Mouse (Mus musculus): Measurements from ENCODE around the gene Trpm6. TPM values are rescaled to one million over a fixed set of nuclear protein-coding genes. Genes with fewer than 3 reads are reported as not detected.

The Trpm6 gene
- polyA plus RNA-seq, 1 experiment from 2014 or later, result 1.4 TPM

DNA sequence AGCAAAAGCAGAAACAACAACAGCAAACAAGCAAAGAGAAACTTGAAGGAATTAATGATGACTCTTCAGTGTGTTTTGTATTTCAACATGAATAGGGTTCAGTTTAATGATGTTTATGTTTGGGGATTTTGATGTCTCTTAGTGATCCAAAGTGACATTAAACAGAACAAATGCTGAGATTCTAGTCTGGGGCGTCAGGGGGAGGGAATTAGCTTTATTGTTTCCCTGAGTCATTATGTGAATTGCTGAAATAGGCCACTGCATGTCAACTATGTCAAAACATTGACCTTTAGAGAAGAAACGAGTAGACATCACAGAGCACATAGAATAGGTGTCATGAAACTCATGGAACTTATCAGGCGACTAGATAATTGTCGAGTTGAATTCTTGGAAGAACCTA is 129.5 kb downstream of the Trpm6 start:
- no peaks in the 10 kb centered on the region for H3K27me3 ChIP-seq (ENCODE audit: insufficient read depth, low read length)
- H3K4me3 ChIP-seq (replicated peaks; ENCODE audit: low read depth, low read length), result no peak overlapping the region
- DNase-seq (ENCODE audit: low spot score), result no peak
- no peak overlapping the region for H3K4me2 ChIP-seq (ENCODE audit: low read length)
- 66% methylated on average over 4 of the region's 4 CpGs for WGBS
- ATAC-seq (replicated peaks; ENCODE audit: low FRiP score, low read depth), result no peak
- TF ChIP-seq CTCF (IDR thresholded peaks at IDR 0.05; ENCODE audit: low read depth), result no peak
- H3K36me3 ChIP-seq (ENCODE audit: insufficient read depth, low read length), result no peaks in the 10 kb centered on the region
- H3K4me1 ChIP-seq (replicated peaks; ENCODE audit: insufficient read depth, low read length), result no peaks in the 10 kb centered on the region
- H3K9ac ChIP-seq (ENCODE audit: low read depth, low read length), result no peak overlapping the region
- H3K27ac ChIP-seq, result no peak overlapping the region
- H3K9me3 ChIP-seq (replicated peaks; ENCODE audit: low read length), result no peaks in the 10 kb centered on the region

DNA sequence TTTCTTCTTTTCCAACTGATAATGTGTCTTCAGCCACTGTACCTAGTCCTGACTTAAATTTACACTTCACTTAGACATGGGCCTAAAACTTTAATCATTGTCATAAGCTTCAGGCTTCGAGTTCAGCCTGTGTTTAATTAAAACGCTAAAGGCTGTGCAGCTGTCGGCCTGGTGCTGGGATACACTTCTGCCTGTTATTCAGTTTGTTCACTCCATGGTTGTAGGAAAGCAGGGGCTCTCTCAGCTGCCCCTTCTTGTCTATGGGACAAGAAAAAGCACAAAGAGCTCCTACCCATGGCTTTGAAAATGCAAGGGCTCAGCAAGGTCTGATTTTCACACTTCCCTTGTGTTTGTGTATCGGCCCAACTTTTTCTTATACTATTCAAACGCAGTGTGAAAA is 131.4 kb downstream of the Trpm6 start:
- no peak for ATAC-seq (replicated peaks; ENCODE audit: low FRiP score, low read depth)
- Histone ChIP-seq H3K27me3 (ENCODE audit: insufficient read depth, low read length) (no peaks in the 10 kb centered on the region), H3K9me3 (replicated peaks; ENCODE audit: low read length) (no peaks in the 10 kb centered on the region), H3K4me2 (ENCODE audit: low read length) (no peak overlapping the region), H3K9ac (ENCODE audit: low read depth, low read length) (no peak overlapping the region), H3K4me1 (replicated peaks; ENCODE audit: insufficient read depth, low read length) (no peaks in the 10 kb centered on the region), H3K27ac (no peak overlapping the region), H3K4me3 (replicated peaks; ENCODE audit: low read depth, low read length) (no peak overlapping the region), H3K36me3 (ENCODE audit: insufficient read depth, low read length) (no peaks in the 10 kb centered on the region)
- DNase-seq (ENCODE audit: low spot score), result no peak
- TF ChIP-seq CTCF (IDR thresholded peaks at IDR 0.05; ENCODE audit: low read depth), result no peak
- 74% methylated on average over 5 of the region's 5 CpGs for WGBS

DNA sequence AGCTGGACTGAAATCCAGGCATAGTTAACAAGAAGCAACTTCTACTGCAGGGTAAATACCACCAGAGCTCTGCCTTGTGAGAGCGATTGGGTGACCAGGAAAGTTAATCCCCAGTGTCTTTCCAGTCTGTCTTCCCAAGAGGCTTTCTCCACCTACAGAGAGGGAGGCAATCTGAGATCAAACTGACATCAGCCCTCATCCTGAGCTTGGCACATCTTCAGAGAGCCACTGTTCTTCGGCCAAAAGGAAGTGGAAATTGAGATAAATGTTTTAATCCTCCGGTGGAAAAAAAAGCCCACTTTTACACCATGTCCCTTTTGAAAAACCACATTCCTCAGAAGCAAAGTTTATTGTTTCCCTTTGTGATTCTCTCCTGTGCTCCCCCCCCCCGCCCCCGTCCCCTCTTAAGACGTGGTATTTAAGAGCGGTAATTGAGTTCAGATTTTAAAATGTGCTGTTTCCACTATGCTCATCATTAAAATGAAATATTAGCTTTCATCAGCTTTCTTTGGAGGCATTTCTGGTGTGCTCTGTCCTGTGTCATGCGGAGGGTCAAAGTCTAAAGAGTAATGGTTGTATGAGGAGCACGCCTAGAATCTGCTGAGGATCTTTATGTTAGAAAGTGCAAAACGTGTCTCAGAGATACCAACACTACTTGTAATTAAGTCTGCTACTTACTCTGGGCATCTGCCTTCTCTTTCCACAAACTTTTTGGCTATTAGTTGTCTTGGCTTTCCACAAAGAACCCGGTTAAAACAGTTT is 138.0 kb downstream of the Trpm6 start:
- WGBS, result 37% methylated on average over 11 of the region's 11 CpGs
- Histone ChIP-seq H3K4me1 (replicated peaks; ENCODE audit: insufficient read depth, low read length) (no peaks in the 10 kb centered on the region), H3K27ac (no peak overlapping the region), H3K4me3 (replicated peaks; ENCODE audit: low read depth, low read length) (no peak overlapping the region), H3K9me3 (replicated peaks; ENCODE audit: low read length) (no peaks in the 10 kb centered on the region), H3K4me2 (ENCODE audit: low read length) (no peak overlapping the region), H3K27me3 (ENCODE audit: insufficient read depth, low read length) (no peaks in the 10 kb centered on the region), H3K36me3 (ENCODE audit: insufficient read depth, low read length) (no peaks in the 10 kb centered on the region), H3K9ac (ENCODE audit: low read depth, low read length) (no peak overlapping the region)
- no peak for TF ChIP-seq CTCF (IDR thresholded peaks at IDR 0.05; ENCODE audit: low read depth)
- ATAC-seq (replicated peaks; ENCODE audit: low FRiP score, low read depth) (0 out of 2 replicates have a peak, but pooled peaks have one; percentile 50), DNase-seq (ENCODE audit: low spot score) (peak; percentile 40)

DNA sequence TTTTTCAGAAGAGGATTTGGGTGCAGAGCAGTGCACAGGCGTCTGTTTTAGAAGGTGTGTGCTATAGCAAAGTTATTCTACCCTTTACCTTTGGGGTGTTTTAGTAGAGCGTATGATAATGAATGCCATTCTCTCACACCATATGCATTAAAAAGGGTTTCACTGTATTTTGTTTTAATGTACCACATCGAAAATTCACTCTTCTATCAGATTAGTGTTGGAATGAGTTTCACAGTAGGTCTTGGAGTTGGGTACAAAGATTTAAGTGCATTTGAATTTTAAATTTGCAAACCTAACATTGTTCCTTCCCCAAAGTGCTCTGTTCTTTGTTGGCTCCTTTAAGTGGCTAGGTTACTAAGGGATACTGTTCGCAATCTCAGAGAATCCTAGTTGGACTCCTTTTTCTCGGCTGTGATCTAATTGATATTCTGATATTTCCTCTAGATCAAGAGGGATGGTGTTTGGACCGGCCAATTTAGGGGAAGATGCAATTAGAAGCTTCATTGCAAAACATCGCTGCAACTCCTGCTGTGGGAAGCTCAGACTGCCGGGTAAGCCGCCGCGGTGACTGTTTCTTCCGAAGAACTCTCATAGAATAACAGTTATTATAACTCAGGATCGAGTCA is 138.8 kb downstream of the Trpm6 start:
- 33% methylated on average over 13 of the region's 13 CpGs for WGBS
- no peaks in the 10 kb centered on the region for H3K9me3 ChIP-seq (replicated peaks; ENCODE audit: low read length)
- no peak for ATAC-seq (replicated peaks; ENCODE audit: low FRiP score, low read depth)
- no peaks in the 10 kb centered on the region for H3K27me3 ChIP-seq (ENCODE audit: insufficient read depth, low read length)
- peak overlapping the region; percentile 6; the same call in 1 of the 2 replicates for H3K4me3 ChIP-seq (replicated peaks; ENCODE audit: low read depth, low read length)
- no peaks in the 10 kb centered on the region for H3K4me1 ChIP-seq (replicated peaks; ENCODE audit: insufficient read depth, low read length)
- no peak for TF ChIP-seq CTCF (IDR thresholded peaks at IDR 0.05; ENCODE audit: low read depth)
- DNase-seq (ENCODE audit: low spot score), result no peak
- H3K36me3 ChIP-seq (ENCODE audit: insufficient read depth, low read length), result no peaks in the 10 kb centered on the region
- H3K9ac ChIP-seq (ENCODE audit: low read depth, low read length), result no peak overlapping the region
- H3K4me2 ChIP-seq (ENCODE audit: low read length), result peak overlapping the region; percentile 34
- H3K27ac ChIP-seq, result no peak overlapping the region

DNA sequence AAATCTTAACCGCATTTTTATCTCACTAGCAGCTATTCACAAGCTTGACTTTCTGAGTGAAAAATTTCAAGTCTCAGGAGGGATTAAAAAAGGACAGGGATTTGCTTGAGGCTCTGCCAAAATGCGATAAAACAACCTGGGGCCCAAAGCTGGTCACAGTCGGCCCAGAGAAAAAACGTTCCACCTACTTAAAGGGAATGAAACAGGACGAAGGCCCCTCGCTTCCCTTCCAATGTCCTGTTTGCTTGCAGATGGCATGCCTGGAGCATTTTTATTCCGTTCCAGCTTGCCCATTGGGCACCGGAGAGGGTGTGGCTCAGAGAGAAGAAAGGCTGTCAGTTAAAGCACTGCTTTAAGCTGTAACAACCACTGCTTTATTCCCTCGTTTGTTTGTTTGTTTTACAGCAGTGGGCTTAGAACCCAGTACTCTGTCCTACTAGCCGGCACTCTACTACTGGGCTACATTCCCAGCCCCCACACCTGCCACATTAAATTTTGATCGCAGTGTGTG is 139.4 kb downstream of the Trpm6 start:
- Histone ChIP-seq H3K4me2 (ENCODE audit: low read length) (peak overlapping the region; percentile 34), H3K27ac (no peak overlapping the region), H3K27me3 (ENCODE audit: insufficient read depth, low read length) (no peaks in the 10 kb centered on the region), H3K9ac (ENCODE audit: low read depth, low read length) (no peak overlapping the region), H3K36me3 (ENCODE audit: insufficient read depth, low read length) (no peaks in the 10 kb centered on the region), H3K4me1 (replicated peaks; ENCODE audit: insufficient read depth, low read length) (no peaks in the 10 kb centered on the region), H3K9me3 (replicated peaks; ENCODE audit: low read length) (no peaks in the 10 kb centered on the region), H3K4me3 (replicated peaks; ENCODE audit: low read depth, low read length) (peak overlapping the region; percentile 6; the same call in 1 of the 2 replicates)
- 13% methylated on average over 11 of the region's 11 CpGs for WGBS
- DNase-seq (ENCODE audit: low spot score) (peak; percentile 15), ATAC-seq (replicated peaks; ENCODE audit: low FRiP score, low read depth) (no peak)
- TF ChIP-seq CTCF (IDR thresholded peaks at IDR 0.05; ENCODE audit: low read depth), result no peak

DNA sequence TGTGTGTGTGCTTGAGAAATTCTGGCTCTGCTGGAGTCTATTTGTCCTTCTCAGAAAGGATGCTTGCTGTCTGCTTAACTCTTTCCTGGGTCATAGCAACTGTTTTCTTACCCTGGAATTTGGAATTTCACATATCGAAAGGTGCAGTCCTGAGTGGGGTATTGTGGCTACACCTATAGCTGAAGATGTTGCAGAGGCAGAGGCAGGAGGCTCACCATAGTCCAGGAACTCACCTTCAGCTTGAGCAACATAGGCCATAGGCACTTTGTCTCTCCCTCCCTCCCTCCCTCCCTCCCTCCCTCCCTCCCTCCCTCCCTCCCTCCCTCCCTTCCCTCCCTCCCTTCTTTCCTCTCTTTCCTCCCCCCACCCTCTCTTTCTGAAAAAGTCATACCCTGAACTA is 139.8 kb downstream of the Trpm6 start:
- H3K36me3 ChIP-seq (ENCODE audit: insufficient read depth, low read length), result no peaks in the 10 kb centered on the region
- no peak overlapping the region for H3K9ac ChIP-seq (ENCODE audit: low read depth, low read length)
- ATAC-seq (replicated peaks; ENCODE audit: low FRiP score, low read depth), result no peak
- H3K4me2 ChIP-seq (ENCODE audit: low read length), result peak overlapping the region; percentile 34
- H3K9me3 ChIP-seq (replicated peaks; ENCODE audit: low read length), result no peaks in the 10 kb centered on the region
- no peak overlapping the region for H3K4me3 ChIP-seq (replicated peaks; ENCODE audit: low read depth, low read length)
- no peak for DNase-seq (ENCODE audit: low spot score)
- no peaks in the 10 kb centered on the region for H3K4me1 ChIP-seq (replicated peaks; ENCODE audit: insufficient read depth, low read length)
- no peak overlapping the region for H3K27ac ChIP-seq
- TF ChIP-seq CTCF (IDR thresholded peaks at IDR 0.05; ENCODE audit: low read depth), result no peak
- whole genome bisulfite sequencing, result 89% methylated on average over 1 of the region's 1 CpGs
- no peaks in the 10 kb centered on the region for H3K27me3 ChIP-seq (ENCODE audit: insufficient read depth, low read length)

Measured in kidney, postnatal 0 days (tissue).